Mouse (Mus musculus) liver, embryonic 13.5 days (tissue): ENCODE measurements around the gene Whrn. TPM values are rescaled to one million over a fixed set of nuclear protein-coding genes. Genes with fewer than 3 reads are reported as not detected.

Source experiments
- ATAC-seq: fragments of 200-750 bp; cut with Nextera tagmentation; 2 replicates; pipeline ENCODE4 v1.8.0; 2017; ENCODE audit warnings: low read depth, mild to moderate bottlenecking, moderate number of reproducible peaks, moderate library complexity
- DNase-seq: peaks from one replicate; pipeline ENCODE4 v3.0.0; 2022
- H3K27ac ChIP-seq: fragments of 300-500 bp; sonication (generic); 2 replicates; pipeline ENCODE4 v1.5.1; 2015; ENCODE audit warnings: moderate library complexity, mild to moderate bottlenecking, inconsistent platforms
- H3K27me3 ChIP-seq: fragments of 300-500 bp; sonication (generic); 2 replicates; pipeline ENCODE4 v1.6.1; 2015; ENCODE audit warnings: mild to moderate bottlenecking, inconsistent platforms
- H3K36me3 ChIP-seq: fragments of 300-500 bp; sonication (generic); 2 replicates; pipeline ENCODE4 v1.6.1; 2015; ENCODE audit warnings: mild to moderate bottlenecking, inconsistent platforms
- H3K4me1 ChIP-seq: fragments of 300-500 bp; sonication (generic); replicated peaks from 2 replicates; pipeline ENCODE4 v1.6.1; 2015; ENCODE audit warnings: inconsistent platforms
- H3K4me2 ChIP-seq: fragments of 300-500 bp; sonication (generic); 2 replicates; pipeline ENCODE4 v1.6.1; 2015; ENCODE audit warnings: inconsistent platforms, mild to moderate bottlenecking, moderate library complexity
- H3K4me3 ChIP-seq: fragments of 300-500 bp; sonication (generic); replicated peaks from 2 replicates; pipeline ENCODE4 v1.5.1; 2015; ENCODE audit warnings: mild to moderate bottlenecking, inconsistent platforms
- H3K9ac ChIP-seq: fragments of 300-500 bp; sonication (generic); 2 replicates; pipeline ENCODE4 v1.6.1; 2015; ENCODE audit warnings: mild to moderate bottlenecking, inconsistent platforms
- H3K9me3 ChIP-seq: fragments of 300-500 bp; sonication (generic); replicated peaks from 2 replicates; pipeline ENCODE4 v1.6.1; 2016; ENCODE audit warnings: inconsistent platforms
- WGBS: fragments of 180-500 bp; shearing (Covaris S2); methylation state at CpG from one replicate; pipeline ENCODE4 v1.1.7; 2015; ENCODE audit not compliant: insufficient replicate concordance; 5-methylcytosine and 5-hydroxymethylcytosine counted together
- polyA plus RNA-seq: library from polyadenylated mRNA; unstranded; fragments of >200 nt; fragmentation: Nextera tagmentation; extraction: Ambion mirVana; gene quantifications from 2 replicates; pipeline ENCODE4 v1.2.1, GENCODE M21; 2015

Gene Whrn
- polyA plus RNA-seq, 1 experiment from 2014 or later, result 0.18 TPM

DNA sequence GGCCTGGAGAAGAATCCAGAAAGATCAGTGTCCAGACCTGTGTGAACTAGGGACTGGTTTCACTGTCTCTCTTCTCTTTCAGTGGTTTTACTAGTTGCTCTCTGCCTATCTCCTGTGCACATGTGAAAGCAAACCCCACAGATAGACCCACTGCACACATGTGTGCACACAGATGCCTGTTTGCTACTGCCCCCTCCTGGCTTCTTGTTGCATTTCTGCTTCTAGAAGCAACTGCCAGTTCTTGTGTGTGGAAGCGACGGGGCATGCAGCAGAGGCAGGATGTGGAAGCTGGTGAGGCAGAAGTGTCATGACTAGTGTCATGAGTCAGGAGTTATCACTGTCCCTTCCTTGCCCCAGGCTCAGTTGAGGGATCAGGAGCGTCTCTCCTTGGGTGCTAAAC lies 123.9 kb downstream of the Whrn start:
- ATAC-seq (no peak), DNase-seq (no peak)
- H3K9ac ChIP-seq, result no peak overlapping the region
- peaks cover 54% of the 10 kb centered on the region for H3K4me1 ChIP-seq
- 29% methylated on average over 3 of the region's 3 CpGs for WGBS
- no peaks in the 10 kb centered on the region for H3K27me3 ChIP-seq
- no peak overlapping the region for H3K4me2 ChIP-seq
- peak overlapping the region; percentile 99 for H3K27ac ChIP-seq
- H3K4me3 ChIP-seq, result no peak overlapping the region
- H3K36me3 ChIP-seq, result peaks cover 29% of the 10 kb centered on the region
- no peaks in the 10 kb centered on the region for H3K9me3 ChIP-seq

DNA sequence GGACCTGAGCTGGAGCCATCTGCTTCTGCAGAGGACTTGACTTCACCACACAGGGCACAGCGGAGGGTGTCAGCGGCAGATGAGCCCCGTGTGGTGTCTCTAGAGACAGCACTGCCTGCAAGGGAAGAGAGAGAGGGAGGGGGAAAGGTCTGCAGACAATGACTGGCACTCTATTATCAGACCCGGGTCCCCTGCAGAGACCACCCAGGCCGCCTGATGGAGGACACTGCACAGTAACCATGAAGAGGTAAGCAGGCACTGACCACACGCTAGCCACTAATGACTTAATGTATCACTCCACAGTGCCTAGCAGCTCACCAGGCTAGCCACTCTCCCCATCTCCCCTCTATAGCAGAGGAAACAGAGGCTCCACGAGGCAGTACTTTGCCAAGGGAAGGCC lies 124.9 kb downstream of the Whrn start:
- no peak overlapping the region for H3K9ac ChIP-seq
- peaks cover 23% of the 10 kb centered on the region for H3K36me3 ChIP-seq
- H3K27me3 ChIP-seq, result no peaks in the 10 kb centered on the region
- no peak overlapping the region for H3K4me3 ChIP-seq
- no peak for ATAC-seq
- H3K9me3 ChIP-seq, result no peaks in the 10 kb centered on the region
- WGBS, result 73% methylated on average over 7 of the region's 7 CpGs
- peaks cover 44% of the 10 kb centered on the region for H3K4me1 ChIP-seq
- H3K27ac ChIP-seq, result 0 out of 2 replicates have a peak overlapping the region, but pooled peaks have one; percentile 7
- no peak overlapping the region for H3K4me2 ChIP-seq
- no peak for DNase-seq

DNA sequence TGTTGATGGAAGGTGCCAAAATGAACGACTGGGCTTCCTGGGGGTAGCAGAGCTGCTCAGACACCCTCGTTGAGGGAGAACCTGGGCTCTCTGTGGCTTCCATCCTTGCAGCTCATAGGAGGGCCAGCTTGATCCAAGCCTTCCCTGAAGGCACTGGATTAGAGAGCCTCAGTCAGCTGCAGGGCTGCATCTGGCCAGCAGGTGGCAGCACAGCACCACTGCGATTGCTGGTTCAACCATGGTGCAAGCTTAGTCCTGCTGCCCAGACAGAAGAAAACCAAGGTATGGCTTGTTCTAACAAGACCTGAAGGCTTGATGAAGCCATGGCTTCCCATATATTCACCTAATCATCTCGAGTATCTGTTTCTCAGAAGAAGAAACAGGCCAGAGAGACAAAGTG lies 127.2 kb downstream of the Whrn start:
- Histone ChIP-seq H3K4me2 (no peak overlapping the region), H3K4me3 (no peak overlapping the region), H3K27ac (no peak overlapping the region), H3K4me1 (peaks cover 21% of the 10 kb centered on the region), H3K27me3 (no peaks in the 10 kb centered on the region), H3K36me3 (peaks cover 23% of the 10 kb centered on the region), H3K9ac (no peak overlapping the region), H3K9me3 (no peaks in the 10 kb centered on the region)
- DNase-seq (peak; percentile 64), ATAC-seq (0 out of 2 replicates have a peak, but pooled peaks have one; percentile 10)
- 4% methylated on average over 4 of the region's 4 CpGs for WGBS

Other genes starting within 250 kb of the Whrn start
- gene Orm1, start 151.4 kb downstream of the Whrn start, polyA plus RNA-seq, result not detected in 2 replicates
- gene Orm3, start 139.8 kb downstream of the Whrn start, polyA plus RNA-seq, result not detected in 2 replicates
- not detected in 2 replicates for gene Orm2, start 133.5 kb downstream of the Whrn start, polyA plus RNA-seq
- gene Akna, start 92.6 kb downstream of the Whrn start, polyA plus RNA-seq, result 3.0 and 3.8 TPM in 2 replicates
- 125 and 135 TPM in 2 replicates for gene Atp6v1g1, start 48.8 kb upstream of the Whrn start, polyA plus RNA-seq
- 6.4 and 7.9 TPM in 2 replicates for gene Tmem268, start 62.8 kb upstream of the Whrn start, polyA plus RNA-seq
- not detected in 2 replicates for gene Gm11213, start 109.3 kb upstream of the Whrn start, polyA plus RNA-seq
- not detected in 2 replicates for gene Tex48, start 126.4 kb upstream of the Whrn start, polyA plus RNA-seq
- not detected in 2 replicates for gene Gm11214, start 167.4 kb upstream of the Whrn start, polyA plus RNA-seq
- 0.02 and 0.03 TPM in 2 replicates for gene Tnfsf15, start 249.1 kb upstream of the Whrn start, polyA plus RNA-seq